Mouse (Mus musculus): ENCODE results near the gene Nfkbil1.

GRCm38 (mm10) chr17:35263523-35263883 is 27.9 kb upstream of the Nfkbil1 start:
- no peak for TF ChIP-seq CTCF (IDR thresholded peaks at IDR 0.05; ENCODE audit: extremely low read depth, insufficient read depth, insufficient read length, insufficient replicate concordance)
- no peak for TF ChIP-seq POLR2A (IDR thresholded peaks at IDR 0.05; ENCODE audit: low read depth, low read length)

Measured in spleen, adult 2 months (tissue).